Mouse (Mus musculus) MEL (cell line): Measurements from ENCODE around the gene Ggt5. TPM values are rescaled to one million over a fixed set of nuclear protein-coding genes. Genes with fewer than 3 reads are reported as not detected.

Experiments used
- DNase-seq: peaks from one replicate; pipeline ENCODE4 v3.0.0; 2011; ENCODE audit warnings: low read depth, low spot score
- H3K27ac ChIP-seq: 2 replicates; pipeline ENCODE4 v1.5.1; 2012; ENCODE audit warnings: low read depth, mild to moderate bottlenecking, control low read depth, low read length, moderate library complexity; ENCODE audit not compliant: control insufficient read depth
- H3K27me3 ChIP-seq, 2 experiments: fragments of 150-350 bp in 1 of 2; sonication (generic) in 1 of 2; 2 replicates each; pipeline ENCODE4 v1.6.1; 2012; ENCODE audit warnings: low read length in 2 of 2, mild to moderate bottlenecking in 2 of 2, improper control_type of control experiment in 1 of 2, moderate library complexity in 1 of 2; ENCODE audit not compliant: insufficient read depth in 2 of 2, control insufficient read depth in 1 of 2
- H3K36me3 ChIP-seq, 2 experiments: 2 replicates each; pipeline ENCODE4 v1.6.1; 2012 to 2014; ENCODE audit warnings: low read length in 2 of 2, improper control_type of control experiment in 1 of 2, inconsistent platforms in 1 of 2, mild to moderate bottlenecking in 1 of 2; ENCODE audit not compliant: insufficient read depth in 2 of 2, control insufficient read depth in 1 of 2
- H3K4me1 ChIP-seq, 2 experiments: fragments of 150-350 bp in 1 of 2; sonication (generic) in 1 of 2; 2 replicates each; pipeline ENCODE4 v1.6.1; 2012; ENCODE audit warnings: low read length in 2 of 2, improper control_type of control experiment in 1 of 2, mild to moderate bottlenecking in 1 of 2; ENCODE audit not compliant: insufficient read depth in 2 of 2, control insufficient read depth in 1 of 2
- H3K4me3 ChIP-seq, 2 experiments: fragments of 150-350 bp in 1 of 2; sonication (generic) in 1 of 2; 2 replicates each; pipeline ENCODE4 v1.5.1; 2012; ENCODE audit warnings: low read depth in 2 of 2, low read length in 2 of 2, mild to moderate bottlenecking in 2 of 2, moderate library complexity in 2 of 2, control low read depth in 1 of 2, improper control_type of control experiment in 1 of 2; ENCODE audit not compliant: control insufficient read depth in 1 of 2, insufficient read depth in 1 of 2
- H3K79me2 ChIP-seq: 2 replicates; pipeline ENCODE4 v1.6.1; 2012; ENCODE audit warnings: mild to moderate bottlenecking, low read length, moderate library complexity; ENCODE audit not compliant: control insufficient read depth, poor library complexity, insufficient read depth
- H3K9ac ChIP-seq: 2 replicates; pipeline ENCODE4 v1.6.1; 2012; ENCODE audit warnings: low read depth, mild to moderate bottlenecking, control low read depth, low read length, moderate library complexity; ENCODE audit not compliant: control insufficient read depth, poor library complexity, severe bottlenecking
- H3K9me3 ChIP-seq: fragments of 150-350 bp; sonication (generic); replicated peaks from 2 replicates; pipeline ENCODE4 v1.6.1; 2012; ENCODE audit warnings: mild to moderate bottlenecking, low read length, improper control_type of control experiment, moderate library complexity; ENCODE audit not compliant: insufficient read depth
- CTCF ChIP-seq, 3 experiments: IDR thresholded peaks in 2 of 3; conservative IDR thresholded peaks in 1 of 3; 2 replicates each; pipeline ENCODE4 v1.5.1; 2011 to 2012; ENCODE audit warnings: low read length in 3 of 3, low read depth in 2 of 3, mild to moderate bottlenecking in 2 of 3, improper control_type of control experiment in 1 of 3, inconsistent platforms in 1 of 3, mixed read lengths in 1 of 3, moderate library complexity in 1 of 3; ENCODE audit not compliant: control insufficient read depth in 1 of 3, insufficient read depth in 1 of 3, poor library complexity in 1 of 3, severe bottlenecking in 1 of 3
- ELF1 ChIP-seq: IDR thresholded peaks from 2 replicates; pipeline ENCODE4 v1.6.1; 2014; ENCODE audit warnings: low read depth, mild to moderate bottlenecking, inconsistent platforms, low read length, improper control_type of control experiment, moderate library complexity
- EP300 ChIP-seq, 2 experiments: IDR thresholded peaks; 2 replicates each; pipeline ENCODE4 v1.6.1; 2011; ENCODE audit warnings: improper control_type of control experiment in 2 of 2, low read length in 2 of 2, low read depth in 1 of 2, mild to moderate bottlenecking in 1 of 2
- ETS1 ChIP-seq: IDR thresholded peaks from 2 replicates; pipeline ENCODE4 v1.6.1; 2012; ENCODE audit warnings: low read depth, mild to moderate bottlenecking, inconsistent platforms, low read length, improper control_type of control experiment, moderate library complexity
- GABPA ChIP-seq: IDR thresholded peaks from 2 replicates; pipeline ENCODE4 v1.6.1; 2012; ENCODE audit warnings: low read depth, mild to moderate bottlenecking, inconsistent platforms, low read length, improper control_type of control experiment, moderate library complexity
- GATA1 ChIP-seq: IDR thresholded peaks from 2 replicates; pipeline ENCODE4 v1.6.1; 2011; ENCODE audit warnings: low read depth, low read length, improper control_type of control experiment
- HCFC1 ChIP-seq: IDR thresholded peaks from 2 replicates; pipeline ENCODE4 v1.6.1; 2012; ENCODE audit warnings: low read depth, mild to moderate bottlenecking, inconsistent platforms, low read length, improper control_type of control experiment, moderate library complexity
- JUND ChIP-seq: IDR thresholded peaks from 2 replicates; pipeline ENCODE4 v1.6.1; 2011; ENCODE audit warnings: low read depth, mild to moderate bottlenecking, improper control_type of control experiment, low read length
- KAT2A ChIP-seq: conservative IDR thresholded peaks from 2 replicates; pipeline ENCODE4 v1.6.1; 2012; ENCODE audit warnings: low read depth, low read length, improper control_type of control experiment, inconsistent platforms
- MEF2A ChIP-seq: IDR thresholded peaks from 2 replicates; pipeline ENCODE4 v1.6.1; 2014; ENCODE audit warnings: low read depth, mild to moderate bottlenecking, inconsistent platforms, low read length, improper control_type of control experiment; ENCODE audit not compliant: poor library complexity, insufficient replicate concordance, severe bottlenecking; ENCODE audit errors: extremely low read depth
- MXI1 ChIP-seq: IDR thresholded peaks from 2 replicates; pipeline ENCODE4 v1.6.1; 2011; ENCODE audit warnings: mild to moderate bottlenecking, low read depth, low read length, improper control_type of control experiment
- NRF1 ChIP-seq: IDR thresholded peaks from 2 replicates; pipeline ENCODE4 v1.6.1; 2014; ENCODE audit warnings: low read depth, mild to moderate bottlenecking, inconsistent platforms, low read length, improper control_type of control experiment, moderate library complexity; ENCODE audit not compliant: poor library complexity, insufficient read depth, severe bottlenecking
- POLR2AphosphoS5 ChIP-seq: IDR thresholded peaks from 2 replicates; pipeline ENCODE4 v1.6.1; 2012; ENCODE audit warnings: low read depth, borderline replicate concordance, mild to moderate bottlenecking, inconsistent platforms, low read length, moderate library complexity, mixed read lengths
- RAD21 ChIP-seq: IDR thresholded peaks from 2 replicates; pipeline ENCODE4 v1.6.1; 2011; ENCODE audit warnings: mild to moderate bottlenecking, low read depth, low read length, improper control_type of control experiment
- RCOR1 ChIP-seq: IDR thresholded peaks from 2 replicates; pipeline ENCODE4 v1.6.1; 2012; ENCODE audit warnings: low read depth, mild to moderate bottlenecking, inconsistent platforms, low read length, improper control_type of control experiment
- TBP ChIP-seq: IDR thresholded peaks from 2 replicates; pipeline ENCODE4 v1.8.0; 2011; ENCODE audit warnings: low read depth, low read length, improper control_type of control experiment
- TCF12 ChIP-seq: IDR thresholded peaks from 2 replicates; pipeline ENCODE4 v1.6.1; 2014; ENCODE audit warnings: low read depth, mild to moderate bottlenecking, inconsistent platforms, low read length, improper control_type of control experiment, moderate library complexity
- UBTF ChIP-seq: IDR thresholded peaks from 2 replicates; pipeline ENCODE4 v1.6.1; 2012; ENCODE audit warnings: low read depth, mild to moderate bottlenecking, inconsistent platforms, low read length, improper control_type of control experiment, moderate library complexity, borderline replicate concordance; ENCODE audit not compliant: insufficient read depth
- USF1 ChIP-seq: IDR thresholded peaks from 2 replicates; pipeline ENCODE4 v1.6.1; 2014; ENCODE audit warnings: low read depth, mild to moderate bottlenecking, inconsistent platforms, low read length, improper control_type of control experiment, moderate library complexity
- ZC3H11A ChIP-seq: IDR thresholded peaks from 2 replicates; pipeline ENCODE4 v1.6.1; 2012; ENCODE audit warnings: low read depth, mild to moderate bottlenecking, inconsistent platforms, low read length, improper control_type of control experiment
- ZMIZ1 ChIP-seq: IDR thresholded peaks from 2 replicates; pipeline ENCODE4 v1.6.1; 2012; ENCODE audit warnings: low read depth, mild to moderate bottlenecking, inconsistent platforms, low read length, improper control_type of control experiment, moderate library complexity
- ZNF384 ChIP-seq: IDR thresholded peaks from 2 replicates; pipeline ENCODE4 v1.6.1; 2012; ENCODE audit warnings: low read depth, mild to moderate bottlenecking, inconsistent platforms, low read length, improper control_type of control experiment
- polyA plus RNA-seq, 2 experiments: library from polyadenylated mRNA; stranded (reverse) in 1 of 2; unstranded in 1 of 2; fragments of >175 nt in 1 of 2; fragments of >200 nt in 1 of 2; gene quantifications; 2 replicates each; pipeline versions ENCODE4 v1.2.1 to v1.2.4; 2012; ENCODE audit warnings: low replicate concordance in 2 of 2, low read depth in 1 of 2; ENCODE audit not compliant: insufficient read length in 2 of 2, insufficient read depth in 1 of 2, missing spikeins in 1 of 2
- total RNA-seq: library from RNA; depleted of rRNA; stranded (reverse); fragments of 300-350 nt; gene quantifications from 2 replicates; pipeline ENCODE4 v1.2.3, GENCODE M21; 2012

The Ggt5 gene
- total and polyA plus RNA-seq, 3 experiments = 0.11 TPM; not detected in 2

- TF ChIP-seq EP300 (IDR thresholded peaks at IDR 0.05; ENCODE audit: low read depth in 1 of 2, low read length in 2 of 2) (no peak), ELF1 (peak; percentile 39; the same call in 1 of the 2 replicates), ZC3H11A (peak; percentile 93), NRF1 (no peak), RAD21 (peak; percentile 83), KAT2A (no peak), GABPA (0 out of 2 replicates have a peak, but pooled peaks have one; percentile 32)
- TF ChIP-seq, all 39 proteins: peak for 16
Measured at GRCm38 (mm10) chr10:75635693-75636055, 46.5 kb downstream of the Ggt5 start (continued).

- Histone ChIP-seq H3K79me2 (no peaks in the 10 kb centered on the region), H3K9ac (no peak overlapping the region), H3K27ac (no peak overlapping the region), H3K9me3 (no peaks in the 10 kb centered on the region), H3K36me3 (no peaks in the 10 kb centered on the region), H3K4me3 (no peak overlapping the region), H3K4me1 (no peaks in the 10 kb centered on the region), H3K27me3 (no peaks in the 10 kb centered on the region; a peak in 1 of 4 replicates)
- no peak for DNase-seq
- no peak for TF ChIP-seq TCF12
- TF ChIP-seq GATA1 = no peak
- no peak for TF ChIP-seq RCOR1
- TF ChIP-seq CTCF (IDR thresholded peaks at IDR 0.05 in 2 of 3, conservative IDR thresholded peaks at IDR 0.05 in 1 of 3; ENCODE audit: control insufficient read depth in 1 of 3, insufficient read depth in 1 of 3, low read depth in 2 of 3, low read length in 3 of 3, poor library complexity in 1 of 3, severe bottlenecking in 1 of 3) = no peak
- no peak for TF ChIP-seq MXI1
- TF ChIP-seq ETS1 = no peak
- no peak for TF ChIP-seq ZNF384
- no peak for TF ChIP-seq GABPA
- TF ChIP-seq MEF2A = no peak
- TF ChIP-seq JUND = no peak
- TF ChIP-seq UBTF = no peak
Measured at GRCm38 (mm10) chr10:75636084-75636786, 47.1 kb downstream of the Ggt5 start.

- no peaks in the 10 kb centered on the region for H3K27me3 ChIP-seq
- no peak overlapping the region for H3K27ac ChIP-seq
Measured at GRCm38 (mm10) chr10:75637711-75638110, 48.6 kb downstream of the Ggt5 start.

More at GRCm38 (mm10) chr10:75637711-75638110, 48.6 kb downstream of the Ggt5 start:
- H3K9ac ChIP-seq = no peak overlapping the region
- no peaks in the 10 kb centered on the region for H3K9me3 ChIP-seq
- no peaks in the 10 kb centered on the region for H3K4me1 ChIP-seq
- H3K36me3 ChIP-seq = no peaks in the 10 kb centered on the region
- H3K4me3 ChIP-seq = no peak overlapping the region
- no peak for DNase-seq
- H3K79me2 ChIP-seq = no peaks in the 10 kb centered on the region
- TF ChIP-seq TCF12 (no peak), ZMIZ1 (no peak), POLR2AphosphoS5 (no peak), EP300 (IDR thresholded peaks at IDR 0.05; ENCODE audit: low read depth in 1 of 2, low read length in 2 of 2) (no peak), GABPA (no peak), TBP (no peak), ZC3H11A (no peak), CTCF (IDR thresholded peaks at IDR 0.05 in 2 of 3, conservative IDR thresholded peaks at IDR 0.05 in 1 of 3; ENCODE audit: control insufficient read depth in 1 of 3, insufficient read depth in 1 of 3, low read depth in 2 of 3, low read length in 3 of 3, poor library complexity in 1 of 3, severe bottlenecking in 1 of 3) (no peak), HCFC1 (no peak), USF1 (no peak)
